Mouse (Mus musculus) testis, adult 2 months (tissue): ENCODE measurements around the gene Elk3.

Experiments
- CTCF ChIP-seq: fragments of 200-500 bp; IDR thresholded peaks from 2 replicates; pipeline ENCODE4 v1.5.1; 2012; ENCODE audit warnings: low read depth, mild to moderate bottlenecking, inconsistent platforms, low read length, moderate library complexity; ENCODE audit not compliant: control insufficient read depth, insufficient read depth, insufficient replicate concordance
- POLR2A ChIP-seq: fragments of 200-500 bp; IDR thresholded peaks from 2 replicates; pipeline ENCODE4 v1.6.1; 2012; ENCODE audit warnings: low read depth, mild to moderate bottlenecking, inconsistent platforms, low read length, moderate library complexity; ENCODE audit not compliant: control insufficient read depth

GRCm38 (mm10) chr10:93234692-93235091 lies 76.2 kb downstream of the Elk3 start:
- TF ChIP-seq CTCF: no peak
- TF ChIP-seq POLR2A: no peak
